ENCODE assay signal across 8 mouse cellular contexts in the genomic region with DNA sequence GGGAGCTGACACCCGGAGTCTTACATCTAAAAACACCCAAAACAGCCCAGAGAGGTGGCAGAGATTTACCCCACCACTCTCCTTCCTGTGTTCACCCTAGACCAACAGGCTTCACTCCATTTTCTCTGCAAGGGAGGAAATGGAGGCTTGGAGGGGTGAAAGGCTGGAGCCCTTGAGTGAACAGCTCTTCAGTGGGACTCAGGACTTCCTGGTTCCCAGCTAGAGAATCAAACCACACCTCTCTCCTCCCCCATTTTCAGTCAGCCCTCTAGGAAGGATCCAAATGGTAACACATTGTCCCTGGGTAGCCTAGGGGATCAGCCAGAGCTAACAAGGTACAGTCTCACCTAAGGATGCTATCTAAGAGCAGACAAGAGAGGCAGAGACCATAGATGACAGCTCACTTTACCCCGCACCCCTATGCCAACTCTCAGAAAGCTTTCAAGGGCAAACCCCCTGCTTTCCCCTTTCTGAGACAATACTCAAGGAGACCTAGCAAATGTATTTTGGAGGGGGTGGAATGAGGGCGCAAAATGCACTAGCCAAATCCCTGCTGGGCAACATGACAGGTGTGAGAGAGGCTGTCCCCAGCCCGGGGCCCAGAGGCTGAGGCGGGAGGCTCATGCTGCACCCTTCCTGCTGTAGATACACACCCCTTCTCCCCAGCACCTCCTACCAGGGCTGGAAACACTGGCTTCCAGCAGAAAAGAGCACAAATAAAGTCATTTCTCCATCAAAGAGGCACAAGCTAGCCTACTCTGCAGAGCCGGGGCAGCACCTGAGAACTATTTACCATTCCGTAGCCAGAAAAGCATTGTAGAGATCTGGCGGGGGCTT. TPM values are rescaled to one million over a fixed set of nuclear protein-coding genes. Genes with fewer than 3 reads are reported as not detected.
DNase-seq lines count a peak whose midpoint lies in the region; ATAC-seq and TF ChIP-seq lines count a peak whose summit lies in the region.

No protein-coding gene starts in this region.

- H3K9me3 ChIP-seq in forebrain, embryonic 11.5 days (ENCODE audit: control insufficient read depth, low read length): no peaks in the 10 kb centered on the region
- no peaks in the 10 kb centered on the region for H3K9me3 ChIP-seq in limb, embryonic 13.5 days
- H3K9me3 ChIP-seq in midbrain, embryonic 15.5 days: no peaks in the 10 kb centered on the region

- peaks cover 13% of the 10 kb centered on the region for H3K36me3 ChIP-seq in forebrain, embryonic 11.5 days (ENCODE audit: control insufficient read depth, insufficient read depth, low read length)
- H3K36me3 ChIP-seq in limb, embryonic 13.5 days: peaks cover 23% of the 10 kb centered on the region
- H3K36me3 ChIP-seq in midbrain, embryonic 15.5 days (replicated peaks): peaks cover 15% of the 10 kb centered on the region

- no peaks in the 10 kb centered on the region for H3K27me3 ChIP-seq in cerebellum, adult 2 months (ENCODE audit: control insufficient read depth, insufficient read depth, low read length)
- no peaks in the 10 kb centered on the region for H3K27me3 ChIP-seq in forebrain, embryonic 11.5 days (ENCODE audit: control insufficient read depth, insufficient read depth, low read length)
- H3K27me3 ChIP-seq in limb, embryonic 13.5 days: no peaks in the 10 kb centered on the region
- no peaks in the 10 kb centered on the region for H3K27me3 ChIP-seq in midbrain, embryonic 15.5 days (replicated peaks)

- peak overlapping the region; percentile 90 for H3K4me3 ChIP-seq in cerebellum, adult 2 months (replicated peaks; ENCODE audit: insufficient read depth, low read depth, low read length)
- peak overlapping the region; percentile 99 for H3K4me3 ChIP-seq in forebrain, embryonic 11.5 days (ENCODE audit: low read depth, low read length)
- peak overlapping the region; percentile 98 for H3K4me3 ChIP-seq in limb, embryonic 13.5 days
- peak overlapping the region; percentile 96 for H3K4me3 ChIP-seq in midbrain, embryonic 15.5 days

- peak overlapping the region; percentile 98 for H3K4me2 ChIP-seq in forebrain, embryonic 11.5 days (ENCODE audit: low read depth, low read length, severe bottlenecking)
- peak overlapping the region; percentile 100 for H3K4me2 ChIP-seq in limb, embryonic 13.5 days (replicated peaks)
- peak overlapping the region; percentile 99 for H3K4me2 ChIP-seq in midbrain, embryonic 15.5 days

- DNase-seq in cerebellum, adult 2 months: peak; percentile 40 to 44
- no peak for DNase-seq in cerebellum, adult 11-12 months
- peak; percentile 22 for DNase-seq in A20 (ENCODE audit: low read depth, low spot score)
- peak; percentile 53 for DNase-seq in forebrain, embryonic 11.5 days (ENCODE audit: low spot score)
- DNase-seq in urinary bladder, postnatal 4 days (ENCODE audit: low spot score in 2 of 2): no peak
- no peak for DNase-seq in cerebellum, postnatal 36 days

- H3K27ac ChIP-seq in cerebellum, adult 2 months (ENCODE audit: insufficient read depth, low read length): peak overlapping the region; percentile 45; the same call in 1 of the 2 replicates
- H3K27ac ChIP-seq in forebrain, embryonic 11.5 days (ENCODE audit: low read depth, low read length): 0 out of 2 replicates have a peak overlapping the region, but pooled peaks have one; percentile 37
- no peak overlapping the region; the same call in 1 of the 2 replicates for H3K27ac ChIP-seq in limb, embryonic 13.5 days
- H3K27ac ChIP-seq in midbrain, embryonic 15.5 days: peak overlapping the region; percentile 49

- TF ChIP-seq POLR2A in cerebellum, adult 2 months (IDR thresholded peaks at IDR 0.05; ENCODE audit: borderline replicate concordance, insufficient read depth, low read length): no peak

- WGBS in cerebellum, adult 2 months: 1% methylated on average over 8 of the region's 8 CpGs
- 21% methylated on average over 8 of the region's 8 CpGs for WGBS in forebrain, embryonic 11.5 days
- 10% methylated on average over 8 of the region's 8 CpGs for WGBS in limb, embryonic 13.5 days
- WGBS in midbrain, embryonic 15.5 days: 10% methylated on average over 8 of the region's 8 CpGs

- ATAC-seq in forebrain, embryonic 11.5 days (replicated peaks; ENCODE audit: low FRiP score): no peak
- ATAC-seq in limb, embryonic 13.5 days (ENCODE audit: low FRiP score, low read depth): no peak
- ATAC-seq in midbrain, embryonic 15.5 days (replicated peaks): no peak

- H3K4me1 ChIP-seq in cerebellum, adult 2 months (ENCODE audit: control insufficient read depth, insufficient read depth, low read length): peaks cover 26% of the 10 kb centered on the region
- peaks cover 24% of the 10 kb centered on the region for H3K4me1 ChIP-seq in forebrain, embryonic 11.5 days (replicated peaks; ENCODE audit: control insufficient read depth, insufficient read depth, low read length)
- H3K4me1 ChIP-seq in limb, embryonic 13.5 days: peaks cover 39% of the 10 kb centered on the region
- H3K4me1 ChIP-seq in midbrain, embryonic 15.5 days: peaks cover 53% of the 10 kb centered on the region

- no peak for TF ChIP-seq CTCF in cerebellum, adult 2 months (IDR thresholded peaks at IDR 0.05; ENCODE audit: borderline replicate concordance, insufficient read depth, low read depth, low read length)

- H3K9ac ChIP-seq in forebrain, embryonic 11.5 days (ENCODE audit: low read length): peak overlapping the region; percentile 99
- peak overlapping the region; percentile 99 for H3K9ac ChIP-seq in limb, embryonic 13.5 days
- H3K9ac ChIP-seq in midbrain, embryonic 15.5 days: peak overlapping the region; percentile 93

RNA-seq across cellular contexts. Expression of gene Kmt2d, which starts 1.4 kb away (rescaled TPM):
- 49.9 and 52.6 TPM in 2 replicates for polyA plus RNA-seq in cerebellum, adult 2 months (2012; rRNA removed)
- 20.1 and 20.6 TPM in 2 replicates for polyA plus RNA-seq in forebrain, embryonic 11.5 days (2014; fragmentation: Nextera tagmentation; extraction: Ambion mirVana)
- polyA plus RNA-seq in limb, embryonic 13.5 days (2015; fragmentation: Nextera tagmentation; extraction: Ambion mirVana): 14.7 and 14.9 TPM in 2 replicates
- polyA plus RNA-seq in midbrain, embryonic 15.5 days (2015; fragmentation: Nextera tagmentation; extraction: Ambion mirVana): 11.9 and 13.5 TPM in 2 replicates

RNA-seq across cellular contexts. Expression of gene Rhebl1, which starts 24.8 kb away (rescaled TPM):
- polyA plus RNA-seq in cerebellum, adult 2 months (2012; rRNA removed): 18.7 and 19.8 TPM in 2 replicates
- polyA plus RNA-seq in forebrain, embryonic 11.5 days (2014; fragmentation: Nextera tagmentation; extraction: Ambion mirVana): 12.5 and 14.1 TPM in 2 replicates
- 18.4 and 20.1 TPM in 2 replicates for polyA plus RNA-seq in limb, embryonic 13.5 days (2015; fragmentation: Nextera tagmentation; extraction: Ambion mirVana)
- polyA plus RNA-seq in midbrain, embryonic 15.5 days (2015; fragmentation: Nextera tagmentation; extraction: Ambion mirVana): 35.5 and 35.9 TPM in 2 replicates

RNA-seq across cellular contexts. Expression of gene Dhh, which starts 28.8 kb away (rescaled TPM):
- polyA plus RNA-seq in cerebellum, adult 2 months (2012; rRNA removed): 0.07 and 0.10 TPM in 2 replicates
- 0.28 and 0.29 TPM in 2 replicates for polyA plus RNA-seq in forebrain, embryonic 11.5 days (2014; fragmentation: Nextera tagmentation; extraction: Ambion mirVana)
- 0.59 and 0.80 TPM in 2 replicates for polyA plus RNA-seq in limb, embryonic 13.5 days (2015; fragmentation: Nextera tagmentation; extraction: Ambion mirVana)
- 0.35 and 0.73 TPM in 2 replicates for polyA plus RNA-seq in midbrain, embryonic 15.5 days (2015; fragmentation: Nextera tagmentation; extraction: Ambion mirVana)

RNA-seq across cellular contexts. Expression of gene Prkag1, which starts 38.2 kb away (rescaled TPM):
- polyA plus RNA-seq in cerebellum, adult 2 months (2012; rRNA removed): 90.3 and 93.6 TPM in 2 replicates
- 89.4 and 92.5 TPM in 2 replicates for polyA plus RNA-seq in forebrain, embryonic 11.5 days (2014; fragmentation: Nextera tagmentation; extraction: Ambion mirVana)
- polyA plus RNA-seq in limb, embryonic 13.5 days (2015; fragmentation: Nextera tagmentation; extraction: Ambion mirVana): 93.4 and 94.5 TPM in 2 replicates
- 72.7 and 84.7 TPM in 2 replicates for polyA plus RNA-seq in midbrain, embryonic 15.5 days (2015; fragmentation: Nextera tagmentation; extraction: Ambion mirVana)

RNA-seq across cellular contexts. Expression of gene Lmbr1l, which starts 48.5 kb away (rescaled TPM):
- polyA plus RNA-seq in cerebellum, adult 2 months (2012; rRNA removed): 37.5 and 39.7 TPM in 2 replicates
- 8.7 and 9.4 TPM in 2 replicates for polyA plus RNA-seq in forebrain, embryonic 11.5 days (2014; fragmentation: Nextera tagmentation; extraction: Ambion mirVana)
- 22.5 and 26.1 TPM in 2 replicates for polyA plus RNA-seq in limb, embryonic 13.5 days (2015; fragmentation: Nextera tagmentation; extraction: Ambion mirVana)
- polyA plus RNA-seq in midbrain, embryonic 15.5 days (2015; fragmentation: Nextera tagmentation; extraction: Ambion mirVana): 35.5 and 38.3 TPM in 2 replicates

Comparison
In these comparisons a context has a peak if more than half of its experiments do, and no peak if none do; other contexts are left out.
1. DNase-seq: peak in cerebellum, adult 2 months (2 of 2), A20 (single experiment) and forebrain, embryonic 11.5 days (single experiment); none in cerebellum, adult 11-12 months (single experiment), urinary bladder, postnatal 4 days (0 of 2) and cerebellum, postnatal 36 days (0 of 2).
2. Peak in every context shown above with its lines, with median percentiles within 50 percentile points of each other: H3K4me3 ChIP-seq, H3K4me2 ChIP-seq and H3K9ac ChIP-seq.